Mouse (Mus musculus) lung, postnatal 10 days (tissue): ENCODE measurements around the gene Meig1.
"Not testable (repeated sequence)": the region's sequence is repeated elsewhere in the genome, so short reads cannot be mapped to it uniquely, and the experiment has no call there.

ENCODE experiments used
- DNase-seq: peaks from one replicate; pipeline ENCODE4 v3.0.0; 2021

Gene Meig1

DNA sequence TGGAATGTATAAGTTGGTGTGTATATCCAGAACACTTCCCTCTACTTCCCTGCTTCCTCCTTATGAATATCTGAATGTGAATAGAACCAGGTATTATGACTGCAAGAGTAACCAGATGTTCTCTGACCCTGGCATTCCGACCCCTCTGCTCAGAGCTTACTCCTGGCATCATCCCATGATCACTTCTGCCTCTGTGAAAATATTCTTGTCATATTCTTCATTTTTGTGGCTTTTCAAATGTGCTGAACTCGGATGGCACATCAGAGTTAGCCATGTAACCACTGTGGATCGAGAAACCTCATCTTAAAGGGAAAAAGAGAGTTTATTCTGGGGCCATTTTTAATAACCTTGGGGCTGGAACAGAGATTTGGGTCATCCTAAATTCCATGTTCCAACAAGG lies at the start of gene Meig1:
Gene Meig1, minus strand, starts transcription at position 101 of the 400 bp plus-strand sequence.
- no peak for DNase-seq

GRCm38 (mm10) chr2:3456590-3456989 lies 34.1 kb upstream of the Meig1 start:
- no peak for DNase-seq

DNA sequence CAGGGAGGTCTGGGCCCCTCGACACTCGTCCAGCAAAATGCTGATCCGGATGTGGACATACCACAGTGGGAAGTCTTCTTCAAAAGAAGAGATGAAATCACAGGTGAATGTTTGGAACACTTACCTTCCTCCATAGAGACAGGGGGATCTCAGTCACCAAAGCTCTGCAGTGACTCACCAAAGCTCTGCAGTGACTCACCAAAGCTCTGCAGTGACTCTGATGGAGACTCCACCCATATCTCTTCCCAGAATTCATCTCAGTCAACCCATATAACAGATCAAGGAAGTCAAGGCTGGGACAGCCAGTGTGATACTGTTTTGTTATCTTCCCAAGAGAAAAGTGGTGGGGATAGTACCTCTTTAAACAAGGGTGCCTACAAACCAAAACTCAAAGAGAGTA lies 30.6 kb upstream of the Meig1 start:
- no peak for DNase-seq

DNA sequence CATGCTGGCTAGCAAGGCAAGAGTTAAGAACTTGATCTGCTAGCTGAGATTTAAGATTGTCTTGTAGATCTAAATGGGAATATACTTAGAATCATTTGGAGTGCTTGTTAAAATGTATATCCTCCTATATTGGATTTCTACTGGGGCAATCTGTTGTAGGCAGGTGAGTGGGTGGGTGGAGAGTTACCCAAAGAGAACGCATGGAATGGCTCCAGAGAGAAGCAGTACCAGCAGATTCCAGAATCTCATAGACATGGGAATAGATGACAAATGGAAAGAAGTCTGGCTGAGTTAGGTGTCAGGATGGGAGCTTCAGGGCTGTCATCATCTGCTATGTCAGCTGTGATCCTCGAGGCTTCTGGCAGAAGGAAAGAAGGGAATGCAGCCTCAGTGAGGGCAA lies 27.0 kb upstream of the Meig1 start:
- DNase-seq = no peak

DNA sequence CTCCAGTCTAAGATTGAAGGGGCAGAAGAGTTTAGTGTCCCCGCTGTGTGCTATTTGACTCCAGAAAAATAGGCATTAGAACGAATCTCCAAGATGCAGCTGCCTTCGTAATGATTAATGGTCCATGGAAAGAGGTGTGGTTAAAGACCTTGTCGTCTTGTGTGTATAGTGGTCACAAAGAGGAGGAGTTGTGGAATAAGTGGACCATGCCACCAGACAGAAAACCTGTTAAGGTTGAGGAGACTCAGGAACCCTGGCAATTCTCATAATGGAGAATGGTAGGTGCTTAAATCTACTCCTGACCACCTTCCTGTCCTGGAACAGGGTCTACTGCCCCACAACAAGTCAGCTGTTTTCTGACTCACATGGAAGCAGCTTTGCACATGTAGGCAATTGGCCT lies 23.5 kb upstream of the Meig1 start:
- no peak for DNase-seq

DNA sequence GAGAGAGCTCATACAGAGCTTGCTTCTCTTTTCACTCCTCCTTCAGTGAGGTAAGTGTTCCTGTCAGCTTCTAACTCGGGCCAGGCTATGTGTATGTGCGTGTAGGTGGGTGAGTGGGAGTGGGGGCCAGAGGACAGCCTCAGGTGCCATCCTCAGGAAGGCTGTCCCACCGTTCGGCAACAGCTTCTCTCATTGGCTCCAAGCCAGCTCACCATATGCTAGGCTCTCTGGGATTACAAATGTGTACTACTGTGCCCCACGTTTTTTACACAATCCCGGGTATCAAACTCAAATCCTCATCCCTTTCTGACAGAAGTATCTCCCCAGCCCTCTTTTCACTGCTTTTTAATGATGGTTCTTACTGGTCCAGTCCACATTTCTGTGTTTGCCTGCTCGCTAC lies 21.8 kb upstream of the Meig1 start:
- DNase-seq = peak; percentile 15

- no peak for DNase-seq
These were observed 15.5 kb upstream of the Meig1 start for GRCm38 (mm10) chr2:3437956-3438355.

- DNase-seq = no peak
These were observed 13.1 kb upstream of the Meig1 start for GRCm38 (mm10) chr2:3435369-3436061.

DNA sequence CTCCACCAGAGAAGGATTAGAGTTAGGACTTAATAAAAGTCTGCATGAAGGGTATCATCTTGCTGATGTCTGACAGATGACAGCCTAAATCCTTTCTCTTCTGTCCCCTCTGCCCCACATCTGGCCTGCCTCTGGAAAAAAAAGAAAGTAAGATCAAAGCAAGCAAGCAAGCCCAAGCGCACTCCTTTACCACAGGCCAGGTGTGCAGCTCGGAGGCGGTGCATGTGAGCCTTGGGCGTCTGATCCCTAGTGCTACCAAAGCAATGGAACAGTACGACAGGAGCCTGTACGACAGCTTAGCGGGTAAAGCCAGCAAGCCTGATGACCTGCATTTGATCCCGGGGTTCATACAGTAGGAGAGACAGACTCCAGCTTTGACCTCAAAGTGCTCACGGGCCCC lies 8.5 kb upstream of the Meig1 start:
- DNase-seq = no peak

- DNase-seq = no peak
These were observed 2.1 kb upstream of the Meig1 start for GRCm38 (mm10) chr2:3424579-3424910.

DNA sequence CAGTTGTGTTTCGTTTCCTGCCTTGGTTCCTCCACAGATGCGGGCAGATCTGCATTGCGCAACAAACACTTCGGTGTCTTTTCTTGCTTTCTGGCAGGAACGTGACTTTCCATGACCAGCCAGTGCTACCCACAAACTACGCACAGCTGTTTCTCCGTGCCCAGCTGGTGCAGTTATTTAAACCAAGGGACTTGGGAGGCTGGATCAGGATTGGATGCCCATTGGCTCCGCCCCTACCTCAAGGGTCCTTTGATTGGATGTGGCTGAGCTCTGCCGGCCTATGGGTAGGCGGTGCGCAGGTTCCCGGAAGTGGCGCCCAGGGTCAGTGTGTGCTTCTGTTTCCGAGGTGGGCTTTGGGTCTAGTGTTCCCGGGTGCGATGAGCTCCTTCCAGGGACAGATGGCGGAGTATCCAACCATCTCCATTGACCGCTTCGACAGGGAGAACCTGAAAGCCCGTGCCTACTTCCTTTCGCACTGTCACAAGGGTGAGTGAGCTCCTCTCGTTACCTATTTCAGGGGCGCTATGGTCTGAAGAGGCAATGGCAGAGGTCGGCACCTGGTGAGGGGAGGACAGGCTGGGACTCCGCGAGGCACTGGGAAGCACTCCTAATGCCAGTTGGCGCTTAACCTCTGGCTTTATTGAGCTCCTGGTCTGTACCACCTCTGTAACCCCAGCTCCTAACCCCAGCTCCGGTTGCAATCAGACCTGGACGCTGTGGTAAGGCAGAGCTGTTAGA lies 1.6 kb upstream of the Meig1 start, which contains the start of gene Dclre1c:
Gene Dclre1c, plus strand, starts transcription at position 291 of the 738 bp plus-strand sequence.
- DNase-seq = peak; percentile 95

DNA sequence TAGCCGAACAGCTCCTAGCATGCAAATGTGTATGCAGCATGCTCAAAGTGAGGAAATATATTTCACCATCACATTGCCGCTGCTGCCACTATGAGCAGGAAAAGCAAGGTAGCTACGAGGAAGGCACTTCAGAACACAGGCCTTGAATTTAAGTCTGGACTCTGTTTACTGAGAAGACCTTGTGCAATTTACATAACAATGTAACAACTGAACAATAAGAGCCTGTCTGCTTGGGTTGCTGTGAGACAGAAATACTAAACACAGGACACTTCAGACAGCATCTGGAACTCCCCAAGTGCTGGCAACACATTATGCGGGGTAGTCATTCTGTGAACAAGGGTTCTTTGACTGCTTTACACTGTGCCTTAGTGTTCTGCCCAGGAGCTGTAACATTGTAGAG lies 2.3 kb downstream of the Meig1 start:
- DNase-seq = no peak

DNA sequence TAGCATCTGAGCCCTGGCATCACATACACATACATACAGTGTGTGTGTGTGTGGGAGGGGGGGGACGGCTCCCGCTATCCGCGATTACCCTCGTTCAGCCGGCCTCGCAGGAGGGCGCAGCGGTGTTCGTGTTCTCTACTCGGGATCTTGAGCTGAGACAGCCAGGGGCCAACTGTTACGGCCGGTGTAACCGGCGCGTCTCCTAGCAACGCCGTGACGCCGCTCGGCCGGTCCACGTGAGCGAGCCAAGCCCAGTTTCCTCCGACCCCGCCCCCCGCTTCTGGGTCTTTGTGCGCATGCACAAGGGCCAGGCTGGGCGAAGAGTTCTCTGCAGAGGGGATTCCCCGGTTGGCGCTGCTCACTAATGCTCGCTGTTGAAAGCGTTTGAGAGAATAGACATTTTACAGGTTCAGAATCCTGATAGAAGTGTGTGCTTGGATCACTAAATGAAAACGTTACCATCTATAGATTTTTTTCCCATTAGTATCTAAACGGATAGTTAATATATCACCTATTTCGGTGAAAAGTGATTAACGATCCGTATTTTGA lies 3.5 kb downstream of the Meig1 start:
- peak; percentile 97 for DNase-seq

GRCm38 (mm10) chr2:3415676-3416075 lies 6.8 kb downstream of the Meig1 start:
- no peak for DNase-seq

GRCm38 (mm10) chr2:3414241-3414640 lies 8.2 kb downstream of the Meig1 start:
- DNase-seq = peak; percentile 69

DNA sequence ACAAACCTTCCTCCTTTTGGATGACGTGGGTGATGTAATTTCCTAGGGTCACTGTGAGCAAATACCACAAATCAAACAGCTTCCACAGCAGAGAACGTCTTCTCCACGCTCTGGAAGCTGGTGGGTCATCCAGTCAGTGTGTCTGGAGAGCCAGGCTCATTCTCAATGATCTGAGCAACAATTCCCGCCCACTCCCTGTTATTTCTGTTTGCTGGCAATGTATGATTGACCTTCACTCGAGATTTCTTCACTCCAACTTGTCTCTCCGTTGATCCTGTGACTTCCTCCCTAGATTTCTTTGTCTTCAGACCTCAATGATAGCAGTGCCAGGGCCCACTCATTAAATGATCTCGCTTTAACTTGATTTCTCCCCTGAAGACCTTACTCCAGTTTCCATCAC lies 14.7 kb downstream of the Meig1 start:
- no peak for DNase-seq

- no peak for DNase-seq
These were observed 16.5 kb downstream of the Meig1 start for GRCm38 (mm10) chr2:3405981-3406380.

DNA sequence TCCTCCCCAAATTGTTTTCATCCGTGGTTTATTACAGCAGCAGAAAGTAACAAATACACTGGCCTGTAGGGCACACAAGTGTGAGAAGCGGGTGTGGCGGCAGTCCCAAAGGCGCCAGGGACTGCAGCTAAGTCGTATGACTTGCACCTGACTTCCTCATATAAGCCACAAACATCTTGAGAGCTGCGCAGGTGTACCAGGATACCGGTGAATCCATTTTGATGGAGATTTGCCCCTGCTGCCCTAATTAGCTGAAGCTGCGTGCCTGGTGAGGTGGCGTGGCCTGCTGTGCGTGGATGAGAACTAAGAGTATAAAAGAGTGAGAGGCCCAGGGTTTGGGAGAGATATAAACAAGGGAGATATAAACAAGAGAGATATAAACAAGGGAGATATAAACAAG lies 25.3 kb downstream of the Meig1 start, which contains the start of gene Olah:
Gene Olah, minus strand, starts transcription at position 101 of the 400 bp plus-strand sequence.
- DNase-seq = not testable (repeated sequence)

DNA sequence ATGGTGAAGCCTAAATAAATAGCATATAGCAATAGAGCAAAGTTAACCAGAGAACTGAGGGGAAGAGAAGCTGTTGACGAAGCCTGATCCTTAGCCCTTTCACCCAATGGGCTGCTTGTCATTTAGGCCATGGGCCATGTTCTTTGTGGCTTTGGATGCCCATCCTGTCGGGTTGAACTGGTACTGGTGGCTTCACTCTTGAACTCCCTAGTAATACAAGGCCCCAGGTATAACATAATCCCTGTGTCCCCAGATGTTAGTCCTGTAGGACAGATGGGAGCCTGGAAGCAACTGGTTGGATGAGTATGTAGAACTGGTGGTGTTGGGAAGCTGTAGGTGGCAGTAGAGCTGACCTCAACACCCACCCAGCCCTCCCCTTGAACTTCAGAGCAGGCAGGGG lies 30.5 kb downstream of the Meig1 start:
- DNase-seq = no peak

DNA sequence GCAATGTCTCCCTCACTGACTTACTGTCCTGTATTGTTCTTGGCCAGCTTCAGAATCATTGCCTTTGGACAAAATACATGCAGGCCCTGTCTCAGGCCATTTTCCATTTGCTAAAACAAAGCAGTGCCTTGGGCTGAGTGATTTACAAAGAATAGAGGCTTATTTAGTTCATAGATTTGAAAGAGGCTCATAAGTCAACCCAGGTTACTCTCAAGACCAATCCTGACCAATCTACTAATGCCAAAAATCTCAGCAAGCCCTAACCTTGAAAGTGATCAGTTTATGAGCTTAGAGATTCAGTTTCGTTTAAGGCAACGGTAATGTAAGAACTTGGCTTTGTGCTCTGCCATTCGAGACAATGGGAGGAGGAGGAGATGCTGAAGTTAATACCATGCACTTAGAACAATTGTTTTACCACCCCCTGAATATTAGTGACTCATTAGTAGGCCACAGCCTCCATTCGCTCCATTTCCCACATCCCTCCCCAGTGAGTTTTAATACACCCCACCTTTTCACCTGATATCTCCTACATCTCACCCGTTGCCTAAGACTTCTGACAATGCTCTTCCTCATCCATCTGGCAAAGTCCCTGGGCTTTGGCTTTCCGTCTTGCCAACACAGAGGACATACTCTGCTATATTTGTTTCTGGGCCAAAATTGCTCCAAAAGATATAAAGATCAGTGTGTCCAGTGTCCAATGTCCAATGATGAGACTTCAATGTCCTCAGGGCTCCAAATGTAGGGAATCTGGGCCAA lies 35.2 kb downstream of the Meig1 start:
- DNase-seq = no peak

- DNase-seq = no peak
These were observed 57.3 kb downstream of the Meig1 start for GRCm38 (mm10) chr2:3365127-3365526.

DNA sequence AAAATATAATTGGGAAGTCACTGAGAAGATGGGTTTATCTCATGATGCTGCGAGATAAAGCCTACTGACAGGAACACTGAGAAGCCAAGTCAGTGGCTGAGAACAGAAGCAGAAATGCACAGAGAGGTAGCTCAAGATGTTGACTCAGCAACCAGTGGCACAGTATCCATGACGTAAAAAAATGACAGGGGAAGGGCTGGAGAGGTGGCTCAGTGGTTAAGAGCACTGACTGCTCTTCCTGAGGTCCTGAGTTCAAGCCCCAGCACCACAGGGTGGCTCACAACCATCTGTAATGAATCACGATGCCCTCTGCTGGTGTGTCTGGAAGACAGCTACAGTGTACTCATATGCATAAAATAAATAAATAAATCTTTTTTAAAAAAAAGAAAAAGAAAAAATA lies 61.4 kb downstream of the Meig1 start:
- no peak for DNase-seq
